Mouse (Mus musculus) lung, postnatal 0 days (tissue): ENCODE measurements around the gene Myl12a. TPM values are rescaled to one million over a fixed set of nuclear protein-coding genes. Genes with fewer than 3 reads are reported as not detected.

Source experiments
- ATAC-seq: fragments of 200-750 bp; cut with Nextera tagmentation; 2 replicates; pipeline ENCODE4 v1.8.0; 2017; ENCODE audit warnings: moderate library complexity
- DNase-seq: peaks from one replicate; pipeline ENCODE4 v3.0.0-alpha.2; 2016; ENCODE audit warnings: low spot score
- H3K27ac ChIP-seq: fragments of 300-500 bp; sonication (generic); 2 replicates; pipeline ENCODE4 v1.5.1; 2014; ENCODE audit warnings: antibody characterized with exemption, mild to moderate bottlenecking, low read length, mixed read lengths
- H3K27me3 ChIP-seq: fragments of 300-500 bp; sonication (generic); replicated peaks from 2 replicates; pipeline ENCODE4 v1.6.1; 2014; ENCODE audit warnings: low read length, mixed read lengths; ENCODE audit not compliant: insufficient read depth
- H3K36me3 ChIP-seq: fragments of 300-500 bp; sonication (generic); 2 replicates; pipeline ENCODE4 v1.6.1; 2014; ENCODE audit warnings: low read length, mixed read lengths; ENCODE audit not compliant: insufficient read depth
- H3K4me1 ChIP-seq: fragments of 300-500 bp; sonication (generic); 2 replicates; pipeline ENCODE4 v1.6.1; 2014; ENCODE audit warnings: antibody characterized with exemption, low read depth, low read length, mixed read lengths; ENCODE audit not compliant: insufficient read depth
- H3K4me2 ChIP-seq: fragments of 300-500 bp; sonication (generic); replicated peaks from 2 replicates; pipeline ENCODE4 v1.6.1; 2014; ENCODE audit warnings: low read depth, mild to moderate bottlenecking, low read length, moderate library complexity, mixed read lengths
- H3K4me3 ChIP-seq: fragments of 300-500 bp; sonication (generic); 2 replicates; pipeline ENCODE4 v1.5.1; 2014; ENCODE audit warnings: low read depth, low read length
- H3K9ac ChIP-seq: fragments of 300-500 bp; sonication (generic); replicated peaks from 2 replicates; pipeline ENCODE4 v1.6.1; 2014; ENCODE audit warnings: low read depth, mild to moderate bottlenecking
- H3K9me3 ChIP-seq: fragments of 300-500 bp; sonication (generic); 2 replicates; pipeline ENCODE4 v1.6.1; 2016; ENCODE audit warnings: low read length, mixed read lengths
- CTCF ChIP-seq: IDR thresholded peaks from 2 replicates; pipeline ENCODE4 v1.5.1; 2016; ENCODE audit warnings: antibody characterized with exemption, mild to moderate bottlenecking
- EP300 ChIP-seq: IDR thresholded peaks from 2 replicates; pipeline ENCODE4 v1.6.1; 2016; ENCODE audit warnings: antibody characterized with exemption, mild to moderate bottlenecking, control low read depth
- WGBS: fragments of 180-500 bp; shearing (Covaris S2); extraction: QIAGEN DNeasy Blood & Tissue Kit; methylation state at CpG from one replicate; pipeline ENCODE4 v1.1.7; 2014; 5-methylcytosine and 5-hydroxymethylcytosine counted together
- polyA plus RNA-seq: library from polyadenylated mRNA; unstranded; fragments of >200 nt; fragmentation: Nextera tagmentation; extraction: Ambion mirVana; gene quantifications from 2 replicates; pipeline ENCODE4 v1.2.1, GENCODE M21; 2015

Gene Myl12a
- polyA plus RNA-seq, 1 experiment from 2014 or later, result 1,283 TPM

DNA sequence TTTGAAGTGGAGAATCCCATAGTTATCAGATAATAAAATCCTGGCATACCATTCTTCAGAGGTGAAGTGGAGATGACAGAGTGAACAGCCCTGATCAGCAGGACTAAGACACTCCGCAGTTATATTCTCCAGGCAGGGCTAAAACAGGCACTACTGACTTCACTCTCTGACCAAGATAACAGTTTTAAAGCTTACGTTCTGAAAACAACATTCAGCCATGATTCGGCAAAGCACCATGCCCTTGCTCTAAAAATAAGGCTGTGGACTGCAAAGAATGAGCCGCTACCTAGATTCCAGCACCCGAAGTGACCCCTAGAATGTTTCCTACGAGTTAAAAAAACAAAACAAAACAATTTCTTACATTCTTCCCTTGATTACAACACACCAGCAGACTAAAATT lies 4.8 kb downstream of the Myl12a start:
- Histone ChIP-seq H3K4me3 (no peak overlapping the region), H3K9ac (no peak overlapping the region), H3K36me3 (peaks cover 12% of the 10 kb centered on the region; the same call in 1 of the 2 replicates), H3K4me1 (peaks cover 14% of the 10 kb centered on the region; the same call in 1 of the 2 replicates), H3K9me3 (no peaks in the 10 kb centered on the region), H3K4me2 (peak overlapping the region; percentile 0; the same call in 1 of the 2 replicates), H3K27ac (peak overlapping the region; percentile 39; the same call in 1 of the 2 replicates), H3K27me3 (no peaks in the 10 kb centered on the region)
- DNase-seq, result no peak
- no peak for TF ChIP-seq EP300
- TF ChIP-seq CTCF, result no peak
- no peak for ATAC-seq
- 48% methylated on average over 6 of the region's 6 CpGs for WGBS

DNA sequence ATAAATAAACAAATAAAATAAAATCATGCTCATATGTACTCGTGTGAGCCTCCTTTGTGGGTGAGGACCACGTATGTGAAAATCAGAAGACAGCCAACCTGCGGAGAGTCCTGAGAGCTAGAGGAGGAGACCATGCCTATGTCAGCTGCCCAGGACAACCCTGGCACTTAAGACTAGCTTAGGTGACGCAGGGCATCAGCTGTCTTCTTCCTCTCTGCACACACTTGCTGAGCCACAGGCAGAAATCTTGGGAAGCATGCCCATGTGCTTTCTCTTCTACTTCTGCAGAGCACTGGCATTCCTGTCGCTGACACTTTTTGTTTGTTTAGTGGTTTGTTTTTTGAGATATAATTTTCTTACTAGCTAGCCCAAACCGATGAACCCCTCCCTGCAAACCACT lies 7.1 kb downstream of the Myl12a start:
- Histone ChIP-seq H3K36me3 (peaks cover 15% of the 10 kb centered on the region; the same call in 1 of the 2 replicates), H3K27me3 (no peaks in the 10 kb centered on the region), H3K9ac (no peak overlapping the region), H3K4me1 (peaks cover 19% of the 10 kb centered on the region; the same call in 1 of the 2 replicates), H3K27ac (no peak overlapping the region), H3K4me2 (no peak overlapping the region), H3K9me3 (no peaks in the 10 kb centered on the region), H3K4me3 (no peak overlapping the region)
- DNase-seq (no peak), ATAC-seq (no peak)
- WGBS, result 76% methylated on average over 6 of the region's 6 CpGs
- no peak for TF ChIP-seq EP300
- no peak for TF ChIP-seq CTCF

DNA sequence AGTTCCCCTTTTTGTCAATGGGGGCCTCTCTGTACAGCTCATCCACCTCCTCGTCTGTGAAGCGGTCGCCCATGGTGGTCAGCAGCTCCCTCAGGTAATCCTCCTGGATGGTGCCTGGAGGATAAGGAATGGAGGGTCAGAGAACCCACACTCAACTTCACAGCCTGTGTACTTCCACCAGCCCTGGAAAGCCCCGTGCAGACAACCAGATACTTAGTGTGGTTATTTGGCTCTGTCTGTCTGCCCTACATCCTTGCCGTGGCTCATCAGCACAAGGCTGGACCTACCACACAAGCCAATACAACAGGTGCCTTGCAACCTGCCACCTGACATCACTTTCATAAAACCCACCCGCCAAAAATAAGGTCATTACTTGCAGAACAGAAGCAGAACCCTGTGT lies 8.0 kb downstream of the Myl12a start:
- H3K27ac ChIP-seq, result no peak overlapping the region
- ATAC-seq, result no peak
- no peak overlapping the region for H3K9ac ChIP-seq
- peaks cover 19% of the 10 kb centered on the region; the same call in 1 of the 2 replicates for H3K4me1 ChIP-seq
- DNase-seq, result no peak
- no peaks in the 10 kb centered on the region for H3K27me3 ChIP-seq
- no peak overlapping the region for H3K4me3 ChIP-seq
- 69% methylated on average over 6 of the region's 6 CpGs for WGBS
- H3K9me3 ChIP-seq, result no peaks in the 10 kb centered on the region
- H3K36me3 ChIP-seq, result peaks cover 15% of the 10 kb centered on the region; the same call in 1 of the 2 replicates
- no peak overlapping the region for H3K4me2 ChIP-seq
- no peak for TF ChIP-seq CTCF
- no peak for TF ChIP-seq EP300

DNA sequence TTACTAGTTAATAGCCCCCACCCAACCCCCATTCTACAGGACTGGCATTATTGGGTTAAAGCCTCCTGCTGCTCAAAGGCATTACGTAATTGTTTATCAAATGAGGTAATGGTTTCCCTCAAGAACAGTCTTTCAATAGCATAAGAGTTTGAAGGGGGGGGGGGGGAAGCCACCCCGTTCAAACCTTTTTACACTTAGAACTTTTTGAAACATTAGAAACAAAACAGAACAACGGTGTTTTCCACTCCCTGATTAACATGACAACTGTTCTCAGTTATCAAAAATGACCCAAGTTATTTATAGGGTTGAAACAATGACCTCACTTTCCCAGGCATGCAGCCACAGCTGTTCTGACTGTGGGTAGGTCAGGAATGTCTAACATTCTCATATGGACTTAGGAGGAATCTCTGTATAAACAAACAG lies 9.3 kb downstream of the Myl12a start:
- Histone ChIP-seq H3K4me1 (peaks cover 25% of the 10 kb centered on the region; the same call in 1 of the 2 replicates), H3K4me3 (no peak overlapping the region), H3K36me3 (peaks cover 15% of the 10 kb centered on the region; the same call in 1 of the 2 replicates), H3K4me2 (no peak overlapping the region), H3K9ac (no peak overlapping the region), H3K9me3 (no peaks in the 10 kb centered on the region), H3K27ac (peak overlapping the region; percentile 99), H3K27me3 (no peaks in the 10 kb centered on the region)
- 5% methylated on average over 3 of the region's 3 CpGs for WGBS
- TF ChIP-seq CTCF (no peak), EP300 (peak; percentile 94)
- ATAC-seq (peak; percentile 31), DNase-seq (peak; percentile 92)

DNA sequence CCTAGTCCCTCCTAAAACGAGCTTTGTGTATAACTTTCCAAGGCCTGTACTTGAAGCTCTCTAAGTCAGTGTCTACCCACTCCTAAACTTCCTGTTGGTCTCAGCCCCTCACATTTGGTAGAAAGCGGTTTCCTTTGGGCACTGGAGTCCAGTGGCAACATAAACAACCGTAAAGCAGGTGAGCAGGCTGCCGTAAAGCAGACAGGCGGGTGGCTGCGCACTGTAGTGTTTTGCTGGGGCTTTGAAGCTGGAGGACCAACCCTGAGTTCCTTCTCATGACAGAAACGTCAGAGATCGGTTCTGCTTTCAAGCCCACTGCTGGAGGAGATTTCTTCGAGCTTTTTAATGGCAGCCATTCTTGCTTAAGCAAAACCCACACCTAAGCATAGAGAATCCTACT lies 10.0 kb downstream of the Myl12a start:
- no peak for ATAC-seq
- 46% methylated on average over 9 of the region's 9 CpGs for WGBS
- peaks cover 15% of the 10 kb centered on the region; the same call in 1 of the 2 replicates for H3K36me3 ChIP-seq
- peaks cover 25% of the 10 kb centered on the region; the same call in 1 of the 2 replicates for H3K4me1 ChIP-seq
- H3K9me3 ChIP-seq, result no peaks in the 10 kb centered on the region
- peak overlapping the region; percentile 99 for H3K27ac ChIP-seq
- H3K27me3 ChIP-seq, result no peaks in the 10 kb centered on the region
- H3K9ac ChIP-seq, result no peak overlapping the region
- H3K4me3 ChIP-seq, result no peak overlapping the region
- peak; percentile 40 for DNase-seq
- H3K4me2 ChIP-seq, result no peak overlapping the region
- TF ChIP-seq EP300, result no peak
- TF ChIP-seq CTCF, result no peak

DNA sequence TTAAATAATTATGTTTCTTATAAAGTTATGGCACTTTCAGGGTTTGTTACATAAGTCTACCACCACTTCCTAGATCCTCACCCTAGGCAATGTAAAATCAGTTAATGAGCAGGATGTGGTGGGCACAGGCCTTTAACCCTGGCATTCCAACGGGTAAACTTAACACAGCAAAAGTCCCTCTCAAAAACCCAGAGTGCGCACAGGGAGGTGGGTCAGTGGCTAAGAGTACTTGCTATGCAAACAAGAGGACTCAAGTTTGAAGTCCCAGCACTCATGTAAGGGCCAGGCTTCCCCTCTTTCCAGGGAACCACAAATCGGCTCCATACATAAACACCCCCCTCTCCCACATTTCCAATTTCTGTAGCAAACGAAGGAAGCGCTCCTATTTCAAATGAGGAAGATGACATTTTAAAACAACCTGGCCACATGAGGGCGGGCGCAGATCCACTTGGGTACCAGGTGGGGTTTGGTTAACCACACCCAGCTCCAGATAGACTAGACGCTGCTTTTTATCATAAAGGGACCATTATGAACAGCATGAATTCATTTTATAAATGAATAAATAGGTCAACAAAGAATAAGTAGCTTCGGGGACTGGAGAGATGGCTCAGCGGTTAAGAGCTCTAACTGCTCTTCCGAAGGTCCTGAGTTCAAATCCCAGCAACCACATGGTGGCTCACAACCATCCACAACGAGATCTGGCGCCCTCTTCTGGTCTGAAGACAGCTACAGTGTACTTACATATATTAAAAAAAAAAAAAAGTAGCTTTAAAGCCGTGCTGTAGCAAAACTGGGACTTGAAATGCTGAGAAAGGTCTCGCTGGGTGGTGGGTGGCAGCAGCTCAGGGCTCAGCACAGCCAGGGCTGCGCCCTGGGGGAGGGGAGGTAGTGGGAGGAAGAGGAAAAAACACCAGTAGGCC lies 10.7 kb downstream of the Myl12a start:
- Histone ChIP-seq H3K4me1 (peaks cover 21% of the 10 kb centered on the region; the same call in 1 of the 2 replicates), H3K4me2 (peak overlapping the region; percentile 91; the same call in 1 of the 2 replicates)

More for the DNA sequence above, 10.7 kb downstream of the Myl12a start:
- ATAC-seq, result peak; percentile 27
- DNase-seq, result peak; percentile 78
- Histone ChIP-seq H3K9ac (no peak overlapping the region), H3K36me3 (peaks cover 15% of the 10 kb centered on the region; the same call in 1 of the 2 replicates), H3K4me3 (no peak overlapping the region), H3K27me3 (no peaks in the 10 kb centered on the region), H3K27ac (peak overlapping the region; percentile 99), H3K9me3 (no peaks in the 10 kb centered on the region)
- peak; percentile 74; the same call in 1 of the 2 replicates for TF ChIP-seq EP300
- no peak; the same call in 1 of the 2 replicates for TF ChIP-seq CTCF
- 58% methylated on average over 16 of the region's 16 CpGs for WGBS
